Mouse (Mus musculus) MEL-GATA-1-ER (cell line): Measurements from ENCODE around the gene Sohlh1.
A peak's percentile ranks its signal among the peaks of the same experiment; 100 is the strongest.

Source experiments
- DNase-seq: peaks from one replicate; pipeline ENCODE4 v3.0.0-alpha.2; 2012; ENCODE audit warnings: low read depth; ENCODE audit errors: extremely low read depth

The Sohlh1 gene

GRCm38 (mm10) chr2:25847226-25847625, at the start of gene Sohlh1:
Gene Sohlh1 (minus strand): TSS chr2:25847248.
- no peak for DNase-seq

GRCm38 (mm10) chr2:25892440-25892839, 45.4 kb upstream of the Sohlh1 start:
- DNase-seq: peak; percentile 39

GRCm38 (mm10) chr2:25888144-25888543, 41.1 kb upstream of the Sohlh1 start:
- no peak for DNase-seq

GRCm38 (mm10) chr2:25887226-25887625, 40.2 kb upstream of the Sohlh1 start:
- peak; percentile 14 for DNase-seq

GRCm38 (mm10) chr2:25884756-25885155, 37.7 kb upstream of the Sohlh1 start:
- DNase-seq: no peak

- DNase-seq: no peak
Observed at GRCm38 (mm10) chr2:25882276-25882675, 35.2 kb upstream of the Sohlh1 start.

- no peak for DNase-seq
Observed at GRCm38 (mm10) chr2:25879061-25879460, 32.0 kb upstream of the Sohlh1 start.

GRCm38 (mm10) chr2:25878516-25878915, 31.5 kb upstream of the Sohlh1 start:
- no peak for DNase-seq

- DNase-seq: no peak
Observed at GRCm38 (mm10) chr2:25877736-25878268, 30.8 kb upstream of the Sohlh1 start.

GRCm38 (mm10) chr2:25877250-25877735, 30.2 kb upstream of the Sohlh1 start:
- DNase-seq: no peak

- DNase-seq: no peak
Observed at GRCm38 (mm10) chr2:25866656-25867055, 19.6 kb upstream of the Sohlh1 start.

- DNase-seq: no peak
Observed at GRCm38 (mm10) chr2:25865412-25865811, 18.4 kb upstream of the Sohlh1 start.

GRCm38 (mm10) chr2:25864230-25864629, 17.2 kb upstream of the Sohlh1 start:
- DNase-seq: no peak

- no peak for DNase-seq
Observed at GRCm38 (mm10) chr2:25863337-25864131, 16.5 kb upstream of the Sohlh1 start, which contains the start of gene Kcnt1. Gene Kcnt1 (plus strand): TSS chr2:25863734.

GRCm38 (mm10) chr2:25862696-25863270, 15.7 kb upstream of the Sohlh1 start:
- no peak for DNase-seq

GRCm38 (mm10) chr2:25862038-25862437, 15.0 kb upstream of the Sohlh1 start:
- no peak for DNase-seq

- no peak for DNase-seq
Observed at GRCm38 (mm10) chr2:25859891-25860290, 12.8 kb upstream of the Sohlh1 start.

- no peak for DNase-seq
Observed at GRCm38 (mm10) chr2:25853998-25854397, 7.0 kb upstream of the Sohlh1 start.

GRCm38 (mm10) chr2:25852626-25853025, 5.6 kb upstream of the Sohlh1 start:
- DNase-seq: no peak

- no peak for DNase-seq
Observed at GRCm38 (mm10) chr2:25850330-25850729, 3.3 kb upstream of the Sohlh1 start.

- no peak for DNase-seq
Observed at GRCm38 (mm10) chr2:25846516-25846915, 532 bp downstream of the Sohlh1 start.

- no peak for DNase-seq
Observed at GRCm38 (mm10) chr2:25844097-25844496, 3.0 kb downstream of the Sohlh1 start.
